Mouse (Mus musculus): ENCODE results near the gene Hoxa9. TPM values are rescaled to one million over a fixed set of nuclear protein-coding genes. Genes with fewer than 3 reads are reported as not detected.
A peak's percentile ranks its signal among the peaks of the same experiment; 100 is the strongest.

Gene Hoxa9
- polyA plus RNA-seq, 2 experiments = 0.43 to 0.76 TPM

DNA sequence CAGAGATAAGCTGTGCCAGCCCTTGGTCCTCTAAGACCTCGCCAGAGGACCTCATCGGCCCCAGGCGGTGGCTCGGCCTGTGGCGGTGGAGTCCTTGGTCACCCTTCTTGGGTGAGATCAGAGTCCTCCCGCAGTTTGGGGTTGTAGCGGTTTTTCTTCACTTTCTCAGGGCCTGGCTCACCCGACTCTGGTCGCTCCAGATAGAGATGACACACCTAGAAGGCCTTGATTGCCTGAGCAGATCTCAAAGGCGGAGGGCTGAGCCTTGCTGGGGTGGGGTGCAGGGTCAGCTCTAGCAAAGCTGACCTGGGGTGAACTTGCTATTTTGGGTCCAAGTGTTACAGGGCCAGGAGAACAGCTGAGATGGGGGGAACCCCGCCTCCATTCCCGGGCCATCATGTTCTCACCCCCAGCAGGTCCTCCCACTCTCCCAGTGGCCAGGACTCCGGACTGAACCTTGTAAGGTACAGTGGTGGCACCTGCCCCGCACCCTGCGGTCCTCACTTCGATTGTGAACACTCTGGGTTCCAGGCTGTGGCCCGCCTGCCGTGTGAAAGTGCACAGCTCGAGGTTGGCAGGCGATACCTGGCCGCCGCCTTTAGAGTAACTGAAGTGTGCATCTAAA is 42.9 kb upstream of the Hoxa9 start:
- no peak overlapping the region for H3K4me3 ChIP-seq (ENCODE audit: insufficient read depth in 1 of 2, low read depth in 2 of 2, low read length in 2 of 2)
- no peaks in the 10 kb centered on the region for H3K4me1 ChIP-seq (replicated peaks; ENCODE audit: control insufficient read depth in 2 of 2, insufficient read depth in 2 of 2, low read length in 1 of 2)
- ATAC-seq (ENCODE audit: insufficient read depth) = no peak
- H3K9ac ChIP-seq (replicated peaks) = no peak overlapping the region
- H3K36me3 ChIP-seq (replicated peaks; ENCODE audit: control insufficient read depth, insufficient read depth, low read depth) = no peaks in the 10 kb centered on the region
- DNase-seq (ENCODE audit: low read depth in 3 of 3, low spot score in 3 of 3) = no peak
- no peak overlapping the region for H3K4me2 ChIP-seq (ENCODE audit: low read depth)
- H3K27me3 ChIP-seq (ENCODE audit: control insufficient read depth, insufficient read depth, low read length) = peaks cover 84% of the 10 kb centered on the region
- WGBS (ENCODE audit: insufficient replicate concordance) = 5% methylated on average over 22 of the region's 22 CpGs
- H3K27ac ChIP-seq = no peak overlapping the region
- TF ChIP-seq CTCF (IDR thresholded peaks at IDR 0.05; ENCODE audit: low read depth) (no peak), EP300 (IDR thresholded peaks at IDR 0.05; ENCODE audit: low read depth) (no peak)
- no peaks in the 10 kb centered on the region for H3K9me3 ChIP-seq (ENCODE audit: control insufficient read depth, low read length)

DNA sequence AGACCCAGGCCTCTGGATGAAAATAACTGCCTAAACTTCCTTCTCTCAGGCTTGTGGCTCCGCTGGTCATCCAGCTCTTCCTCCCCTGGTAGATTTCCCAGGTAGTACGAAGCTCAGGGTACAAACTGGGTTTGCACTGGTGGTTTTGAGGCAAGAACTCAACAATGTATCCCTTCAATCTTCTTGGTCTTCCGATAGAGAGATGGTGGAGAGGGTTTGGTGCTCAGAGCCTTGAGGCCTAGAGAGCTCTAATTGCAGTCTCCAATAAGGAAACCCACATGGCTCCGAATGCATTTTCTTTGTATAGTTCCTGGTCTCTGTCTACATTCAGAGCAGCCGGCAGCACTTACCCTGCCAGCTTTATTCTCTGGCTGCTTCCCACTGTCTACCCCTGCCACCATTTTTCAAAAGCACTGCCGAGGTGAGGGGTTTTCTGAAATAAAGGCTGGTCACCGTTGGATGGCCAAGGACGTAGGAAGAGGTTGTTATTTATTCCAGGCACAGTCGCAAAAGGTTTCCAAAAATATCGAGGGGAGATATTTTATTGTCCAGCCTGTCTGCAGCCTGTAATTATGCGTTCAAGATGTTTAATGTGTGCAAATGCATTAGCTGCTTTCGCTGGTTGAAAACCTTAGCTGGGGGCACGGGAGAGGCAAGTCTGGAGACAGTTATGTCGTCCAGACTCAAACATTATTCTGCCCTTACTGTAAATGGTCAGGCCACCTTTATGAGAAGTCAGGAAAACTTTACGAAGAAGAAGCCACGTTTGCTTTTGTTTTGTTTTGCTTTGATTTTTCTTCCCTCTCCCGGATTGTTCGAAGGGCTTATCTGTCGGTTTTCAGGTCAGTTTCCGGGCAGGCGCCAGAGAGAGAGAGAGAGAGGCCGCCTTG is 42.1 kb upstream of the Hoxa9 start:
- Histone ChIP-seq H3K27ac (no peak overlapping the region), H3K4me2 (ENCODE audit: low read depth) (no peak overlapping the region), H3K27me3 (ENCODE audit: control insufficient read depth, insufficient read depth, low read length) (peaks cover 91% of the 10 kb centered on the region), H3K36me3 (replicated peaks; ENCODE audit: control insufficient read depth, insufficient read depth, low read depth) (no peaks in the 10 kb centered on the region), H3K9ac (replicated peaks) (no peak overlapping the region), H3K4me1 (replicated peaks; ENCODE audit: control insufficient read depth in 2 of 2, insufficient read depth in 2 of 2, low read length in 1 of 2) (no peaks in the 10 kb centered on the region), H3K4me3 (ENCODE audit: insufficient read depth in 1 of 2, low read depth in 2 of 2, low read length in 2 of 2) (no peak overlapping the region), H3K9me3 (ENCODE audit: control insufficient read depth, low read length) (no peaks in the 10 kb centered on the region)
- DNase-seq (ENCODE audit: low read depth in 3 of 3, low spot score in 3 of 3) (no peak), ATAC-seq (ENCODE audit: insufficient read depth) (no peak)
- 10% methylated on average over 22 of the region's 22 CpGs for WGBS (ENCODE audit: insufficient replicate concordance)
- TF ChIP-seq EP300 (IDR thresholded peaks at IDR 0.05; ENCODE audit: low read depth) (no peak), CTCF (IDR thresholded peaks at IDR 0.05; ENCODE audit: low read depth) (no peak)

DNA sequence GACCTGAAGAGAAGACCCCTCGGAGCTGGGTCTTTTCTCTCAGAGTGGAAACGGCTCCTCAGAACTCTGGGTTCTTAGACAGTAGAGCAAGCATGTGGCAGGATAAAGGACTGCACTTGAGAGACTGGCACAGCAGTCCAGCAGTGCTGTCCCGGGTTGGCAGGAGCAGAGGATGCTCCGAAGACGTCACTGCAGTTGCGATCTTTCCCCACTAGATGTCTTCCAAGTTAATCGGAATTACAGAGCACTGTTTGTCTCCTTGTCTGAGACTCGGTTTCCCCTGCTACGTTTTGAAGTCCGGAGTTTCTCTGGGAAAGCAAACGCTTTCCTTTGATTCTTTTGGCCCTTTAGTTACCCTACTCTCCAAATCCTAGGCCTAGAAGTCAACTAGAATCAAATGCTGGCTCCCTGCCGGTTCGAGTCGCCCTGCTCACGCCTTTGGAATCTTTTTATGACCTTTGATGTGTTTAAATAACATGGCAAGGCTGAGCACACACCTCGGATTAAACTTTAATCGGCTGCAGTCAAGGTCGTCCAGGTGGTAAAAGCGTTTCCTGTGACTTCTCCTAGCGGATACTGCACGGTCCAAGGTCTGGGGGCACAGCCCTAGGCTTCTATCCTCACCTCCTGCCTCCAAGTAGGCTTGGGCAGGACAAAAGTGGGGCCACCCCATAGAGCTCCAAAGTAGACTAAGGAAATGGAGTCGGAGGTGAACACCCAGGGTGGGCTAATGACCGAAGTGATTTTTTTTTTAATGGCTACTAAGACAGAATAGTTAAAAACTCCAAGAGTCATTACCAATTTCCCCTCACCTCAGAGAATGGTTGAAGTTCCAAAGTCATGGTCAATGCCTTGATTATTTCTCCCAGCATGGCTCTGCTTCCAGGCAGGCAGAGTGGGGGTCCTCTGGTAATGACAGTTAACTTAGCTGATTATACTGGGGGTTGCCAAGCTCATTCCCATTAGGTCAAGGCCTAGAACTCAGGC is 39.9 kb upstream of the Hoxa9 start:
- Histone ChIP-seq H3K4me1 (replicated peaks; ENCODE audit: control insufficient read depth in 2 of 2, insufficient read depth in 2 of 2, low read length in 1 of 2) (no peaks in the 10 kb centered on the region), H3K36me3 (replicated peaks; ENCODE audit: control insufficient read depth, insufficient read depth, low read depth) (no peaks in the 10 kb centered on the region), H3K27ac (no peak overlapping the region), H3K27me3 (ENCODE audit: control insufficient read depth, insufficient read depth, low read length) (peaks cover 93% of the 10 kb centered on the region), H3K4me2 (ENCODE audit: low read depth) (no peak overlapping the region), H3K9me3 (ENCODE audit: control insufficient read depth, low read length) (no peaks in the 10 kb centered on the region), H3K9ac (replicated peaks) (no peak overlapping the region), H3K4me3 (ENCODE audit: insufficient read depth in 1 of 2, low read depth in 2 of 2, low read length in 2 of 2) (no peak overlapping the region)
- ATAC-seq (ENCODE audit: insufficient read depth) = no peak
- TF ChIP-seq CTCF (IDR thresholded peaks at IDR 0.05; ENCODE audit: low read depth) = peak; percentile 57
- TF ChIP-seq EP300 (IDR thresholded peaks at IDR 0.05; ENCODE audit: low read depth) = no peak
- DNase-seq (ENCODE audit: low read depth in 3 of 3, low spot score in 3 of 3) = no peak
- 8% methylated on average over 23 of the region's 23 CpGs for WGBS (ENCODE audit: insufficient replicate concordance)

DNA sequence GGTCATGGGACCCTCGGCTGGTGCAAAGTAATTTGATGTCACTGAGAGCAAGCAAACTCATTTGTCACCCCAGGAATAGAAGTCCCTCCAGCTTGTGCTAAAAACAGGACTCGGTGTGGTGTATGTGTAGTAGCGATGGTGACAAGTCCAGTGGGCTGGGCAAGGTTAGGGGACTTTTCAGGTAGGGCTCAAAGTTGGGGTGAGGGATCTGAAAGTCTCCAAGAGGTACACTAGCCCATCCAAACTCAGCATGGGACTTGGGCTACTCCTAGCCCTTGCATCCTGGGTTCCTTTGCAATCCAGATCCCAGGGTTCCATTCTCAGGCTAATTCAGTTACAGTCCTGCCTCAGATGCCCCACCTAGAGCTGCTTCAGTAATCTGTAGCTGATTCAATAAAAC is 37.9 kb upstream of the Hoxa9 start:
- peaks cover 93% of the 10 kb centered on the region for H3K27me3 ChIP-seq (ENCODE audit: control insufficient read depth, insufficient read depth, low read length)
- H3K36me3 ChIP-seq (replicated peaks; ENCODE audit: control insufficient read depth, insufficient read depth, low read depth) = no peaks in the 10 kb centered on the region
- H3K9ac ChIP-seq (replicated peaks) = no peak overlapping the region
- WGBS (ENCODE audit: insufficient replicate concordance) = 2% methylated on average over 3 of the region's 3 CpGs
- no peaks in the 10 kb centered on the region for H3K4me1 ChIP-seq (replicated peaks; ENCODE audit: control insufficient read depth in 2 of 2, insufficient read depth in 2 of 2, low read length in 1 of 2)
- no peak overlapping the region for H3K4me3 ChIP-seq (ENCODE audit: insufficient read depth in 1 of 2, low read depth in 2 of 2, low read length in 2 of 2)
- no peak for TF ChIP-seq EP300 (IDR thresholded peaks at IDR 0.05; ENCODE audit: low read depth)
- TF ChIP-seq CTCF (IDR thresholded peaks at IDR 0.05; ENCODE audit: low read depth) = no peak
- ATAC-seq (ENCODE audit: insufficient read depth) (no peak), DNase-seq (ENCODE audit: low read depth in 3 of 3, low spot score in 3 of 3) (no peak)
- H3K9me3 ChIP-seq (ENCODE audit: control insufficient read depth, low read length) = no peaks in the 10 kb centered on the region
- H3K4me2 ChIP-seq (ENCODE audit: low read depth) = no peak overlapping the region
- no peak overlapping the region for H3K27ac ChIP-seq
